Mouse (Mus musculus): ENCODE data around the gene Sdf2l1.

Sdf2l1 gene

DNA sequence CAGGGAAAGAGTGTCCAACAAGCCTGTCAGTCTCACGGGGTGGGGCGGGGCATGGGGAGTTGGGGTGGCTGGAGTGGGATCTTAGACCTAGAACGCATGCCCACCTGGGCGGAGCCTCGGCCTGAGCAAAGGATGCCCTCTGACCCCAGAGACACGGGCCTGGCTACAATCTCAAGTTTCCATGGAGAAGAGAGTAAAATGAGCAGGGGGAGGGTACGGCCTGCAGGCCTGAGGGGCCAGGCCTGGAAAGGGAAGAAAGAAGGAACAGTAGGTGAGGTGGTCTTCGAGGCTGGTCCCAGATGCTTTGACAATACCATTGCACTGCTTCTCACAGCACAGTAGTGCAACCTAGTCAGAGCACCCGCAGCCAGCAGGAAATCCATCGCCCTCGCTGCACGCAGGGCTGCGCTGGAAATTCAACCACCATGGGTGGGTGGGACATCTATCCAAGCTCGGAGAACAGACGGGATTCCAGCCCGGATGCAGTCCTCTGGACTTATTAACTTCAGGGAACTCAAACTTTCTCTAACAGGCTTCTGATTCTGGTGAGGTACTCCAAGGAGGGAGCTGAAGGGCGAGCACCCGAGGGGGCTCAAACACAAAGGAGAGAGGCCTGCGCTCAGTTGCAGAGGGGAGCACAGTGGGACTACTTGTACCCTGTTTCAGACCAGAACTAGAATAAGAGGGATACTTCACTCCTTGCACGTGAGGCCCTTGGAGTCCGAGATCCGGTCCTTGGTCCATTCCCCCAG, 7.9 kb downstream of the Sdf2l1 start:
- CTCF ChIA-PET = interaction anchor here (0.6 kb wide), 1 partner anchor 59 kb away, joined by 7 read pairs; no protein-coding TSS in a partner anchor

DNA sequence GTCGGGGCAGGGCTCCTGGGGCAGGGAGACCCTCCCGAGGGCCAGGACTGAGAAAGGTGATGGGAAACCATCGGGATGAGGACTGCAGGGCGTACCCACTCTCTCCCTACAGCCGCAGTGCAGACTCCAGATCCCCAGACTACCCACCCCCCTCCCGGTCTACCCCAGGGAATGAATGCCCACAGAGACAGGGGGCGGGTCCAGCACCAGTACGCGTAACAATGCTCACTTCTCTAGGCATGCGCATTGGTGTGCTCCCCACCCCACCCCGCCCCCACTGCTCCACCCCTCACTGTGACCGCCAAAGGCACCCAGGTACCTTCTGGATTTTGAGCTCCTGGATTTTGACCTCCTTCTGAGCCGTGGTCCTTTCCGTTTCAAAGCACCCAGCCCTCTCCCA, 10.6 kb downstream of the Sdf2l1 start:
- CTCF ChIA-PET = no interaction called here

DNA sequence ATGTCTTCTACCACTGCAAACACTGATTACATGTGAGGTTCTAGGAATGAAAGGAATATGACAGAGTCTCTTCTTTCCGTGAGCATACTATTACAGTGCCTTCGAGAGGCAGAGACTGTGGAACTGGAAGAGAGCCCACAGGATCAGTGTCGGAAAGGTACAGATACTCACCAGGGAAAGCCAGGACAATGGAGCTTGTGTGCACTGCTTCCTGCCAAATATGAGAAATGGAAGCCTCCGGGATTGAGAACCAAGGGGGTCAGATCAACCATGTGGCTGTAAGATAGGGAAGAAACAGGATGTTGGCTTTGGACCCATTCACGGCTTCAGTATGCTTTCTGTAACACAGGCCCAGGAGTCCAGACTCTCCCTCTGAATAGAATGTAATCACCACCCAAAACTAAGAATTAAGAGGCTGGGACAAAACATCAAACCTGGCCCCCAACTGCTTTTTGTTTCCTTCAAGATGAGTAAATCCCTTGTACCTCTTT, 14.8 kb downstream of the Sdf2l1 start:
- CTCF ChIA-PET = no interaction called here

DNA sequence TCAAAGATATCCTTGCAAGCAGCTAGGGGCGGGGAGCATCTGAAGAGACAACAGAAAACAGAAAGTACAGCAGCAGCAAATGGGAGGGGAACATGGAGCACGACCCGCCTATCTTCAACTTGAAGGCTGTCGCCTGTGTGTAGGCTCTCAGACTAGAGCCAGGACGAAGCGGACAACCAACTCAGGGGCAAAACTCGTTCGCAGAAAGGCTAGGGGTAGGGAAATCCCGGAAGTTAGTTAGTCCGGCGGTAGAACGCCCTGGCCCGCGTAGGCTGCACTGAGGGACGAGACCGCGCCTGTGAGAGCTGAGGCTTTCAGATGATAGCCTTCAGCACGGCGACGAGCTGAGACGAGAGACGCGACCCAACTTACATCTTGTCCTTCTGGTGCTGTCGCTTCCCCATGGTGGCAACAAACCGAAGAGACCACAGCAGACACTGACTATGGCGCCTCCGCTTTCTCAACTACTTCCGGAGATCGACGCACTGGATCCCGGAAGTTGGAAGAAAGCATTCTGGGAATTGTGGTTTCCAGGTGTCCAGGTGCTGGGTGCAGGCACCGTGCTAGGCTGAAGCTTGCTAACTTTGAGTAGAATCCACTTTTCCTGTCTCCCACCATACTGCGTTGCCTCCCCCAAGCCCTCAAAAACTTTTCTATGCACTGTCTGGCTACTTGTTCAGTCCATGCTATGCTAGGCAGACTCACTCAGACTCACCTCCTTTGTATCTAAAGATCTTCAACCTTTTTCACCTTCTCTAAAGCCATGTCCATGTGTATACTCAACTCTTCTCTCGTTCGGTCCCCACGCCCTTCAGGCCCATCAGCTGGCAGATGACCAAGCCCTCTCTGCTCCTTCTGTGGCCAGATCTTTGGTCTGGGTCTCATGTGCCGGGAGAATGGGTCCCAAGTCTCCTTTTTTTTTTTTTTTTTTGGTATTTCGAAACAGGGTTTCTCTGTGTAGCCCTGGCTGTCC, 21.1 kb downstream of the Sdf2l1 start, which contains the start of gene Ppil2:
Gene Ppil2, minus strand, starts transcription at position 487 of the 973 bp plus-strand sequence.
- CTCF ChIA-PET = interaction anchor here (0.6 kb wide), 1 partner anchor 21 kb away, joined by 3 read pairs; the partner anchor contains the start of gene Sdf2l1

DNA sequence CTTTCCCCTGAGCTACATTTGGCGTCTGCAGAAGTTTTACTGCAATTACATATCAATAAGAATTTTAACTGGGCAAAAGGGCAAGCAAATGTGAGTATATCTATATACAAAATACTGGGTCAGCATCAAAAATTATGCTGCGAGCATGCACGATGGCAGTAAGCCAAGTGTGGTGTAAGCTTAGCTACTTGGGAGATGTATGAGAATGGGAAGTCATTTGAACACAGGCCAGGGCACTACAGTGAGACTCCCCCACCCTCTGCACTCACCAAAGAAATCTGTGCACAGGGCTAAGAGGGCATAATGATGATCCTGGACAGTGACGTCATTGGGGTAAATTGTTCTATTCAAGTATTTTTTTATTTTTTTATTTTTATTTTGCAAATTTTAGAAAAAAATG, 27.6 kb downstream of the Sdf2l1 start:
- CTCF ChIA-PET = interaction anchor here (0.6 kb wide), 1 partner anchor 153 kb away, joined by 5 read pairs; no protein-coding TSS in a partner anchor

DNA sequence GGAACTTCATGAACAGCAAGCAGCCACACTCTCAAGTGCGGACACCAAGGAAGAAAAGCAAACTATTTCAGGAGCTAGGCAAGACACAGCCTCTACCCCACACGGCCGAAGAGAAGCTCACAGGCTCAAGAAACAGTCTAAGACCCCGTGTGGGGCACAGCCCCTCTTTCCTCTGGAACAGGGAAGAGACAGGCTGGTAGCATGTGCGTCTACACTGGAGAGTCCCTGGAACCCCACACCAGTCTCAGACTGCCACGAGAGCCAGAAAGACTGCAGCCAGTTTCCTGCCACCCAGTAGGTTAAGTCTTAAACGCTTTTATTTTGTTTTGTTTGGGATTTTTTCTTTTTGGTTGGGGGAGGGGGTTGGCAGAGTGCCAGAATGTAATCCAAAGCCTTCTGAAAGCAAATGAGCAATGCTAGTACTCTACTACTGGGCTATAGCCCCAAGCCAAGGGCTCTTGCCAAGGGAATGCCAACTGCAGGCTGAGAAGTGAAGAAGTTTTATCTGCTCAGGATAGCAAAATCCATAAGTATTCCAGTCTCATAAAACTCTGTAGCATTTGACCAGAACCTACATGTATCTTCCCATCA, 29.5 kb downstream of the Sdf2l1 start:
- CTCF ChIA-PET = no interaction called here

GRCm38 (mm10) chr16:17096938-17097337, 35.2 kb downstream of the Sdf2l1 start:
- CTCF ChIA-PET = no interaction called here

DNA sequence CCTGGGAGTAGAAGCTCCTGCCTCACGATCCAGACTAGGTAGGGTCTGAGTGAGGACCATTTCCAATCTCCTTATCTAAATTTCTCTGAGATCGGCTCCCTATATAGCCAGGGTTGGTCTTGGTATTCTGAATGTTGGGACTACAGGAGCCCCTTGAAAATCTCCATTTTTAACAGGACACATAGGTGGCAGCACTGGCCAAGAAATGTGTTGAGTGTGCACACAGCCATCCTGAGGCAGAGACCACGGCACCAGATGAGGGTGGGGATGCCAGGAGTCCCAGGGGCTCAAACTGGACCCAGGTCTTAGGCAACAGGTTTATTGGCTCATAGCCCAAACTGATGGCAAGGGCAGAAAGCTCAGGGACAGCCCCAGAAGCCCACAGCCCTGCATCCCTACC, 43.8 kb downstream of the Sdf2l1 start:
- CTCF ChIA-PET = interaction anchor here (0.5 kb wide), 1 partner anchor 22 kb away, joined by 7 read pairs; no protein-coding TSS in a partner anchor

DNA sequence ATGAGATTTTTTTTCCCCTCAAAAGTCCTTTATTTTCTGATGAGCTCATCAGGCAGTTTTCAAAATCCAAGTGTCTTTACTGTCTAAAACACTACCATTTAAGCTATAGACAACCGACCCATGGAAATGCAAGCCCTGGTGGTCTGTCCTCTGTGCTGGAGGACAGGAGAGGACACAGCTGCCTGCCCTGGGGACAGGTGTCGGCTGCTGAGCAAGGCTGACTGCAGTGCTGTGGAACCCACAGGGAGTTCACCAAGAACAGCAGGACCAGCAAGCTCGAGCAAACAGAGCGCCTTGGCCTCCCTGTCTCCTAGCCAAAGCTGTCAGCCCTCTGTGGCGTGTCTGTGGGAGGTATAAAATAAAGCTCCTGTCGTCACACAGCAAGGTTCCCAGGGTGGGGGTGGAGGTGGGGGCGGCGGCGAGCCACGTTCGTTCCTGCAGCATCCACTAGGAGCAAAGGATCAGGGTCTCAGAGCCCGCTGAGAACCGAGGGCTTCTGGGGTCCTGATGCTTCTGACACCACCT, 45.5 kb downstream of the Sdf2l1 start:
- CTCF ChIA-PET = interaction anchor here (0.6 kb wide), 1 partner anchor 87 kb away, joined by 3 read pairs; no protein-coding TSS in a partner anchor

DNA sequence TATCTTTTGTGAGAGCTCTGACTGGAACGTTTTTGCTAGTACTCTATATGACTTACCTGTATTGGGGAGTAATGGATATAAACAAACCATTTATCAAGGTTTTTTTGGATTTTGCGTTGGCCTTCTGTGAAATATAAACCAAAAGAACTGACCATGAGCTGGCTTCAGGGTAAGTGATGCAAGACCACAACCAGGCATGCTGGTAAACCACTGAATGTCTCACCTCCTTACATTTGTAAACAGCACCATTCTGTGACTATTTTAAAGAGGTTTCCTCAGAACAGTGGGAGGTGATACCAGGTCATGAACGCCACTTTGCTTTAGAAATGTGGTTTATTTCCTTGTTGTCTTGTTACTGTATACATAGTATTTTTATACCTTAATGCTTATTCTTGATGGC, 45.9 kb downstream of the Sdf2l1 start:
- CTCF ChIA-PET = interaction anchor here (0.6 kb wide), 1 partner anchor 88 kb away, joined by 3 read pairs; no protein-coding TSS in a partner anchor

DNA sequence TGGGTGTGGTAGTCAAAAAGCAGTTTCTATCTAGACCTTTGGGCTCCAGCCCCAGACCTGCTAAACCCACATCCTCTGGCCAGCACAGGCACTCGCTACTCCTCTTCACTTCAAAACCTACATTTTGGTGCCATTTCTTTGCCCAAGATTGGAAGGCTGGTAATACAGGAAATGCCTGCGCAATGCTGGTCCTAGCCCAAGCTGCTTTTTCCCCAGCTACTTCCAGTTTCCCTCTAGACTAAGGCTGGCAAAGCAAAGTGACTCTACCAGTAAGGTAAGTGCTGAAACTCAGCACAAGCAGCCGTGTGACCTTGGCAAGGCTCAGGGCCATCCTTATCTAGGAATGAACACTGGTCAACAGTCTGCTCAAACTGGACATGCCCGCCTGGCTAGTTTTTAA, 46.5 kb downstream of the Sdf2l1 start:
- CTCF ChIA-PET = interaction anchor here (0.6 kb wide), 1 partner anchor 50 kb away, joined by 5 read pairs; no protein-coding TSS in a partner anchor

DNA sequence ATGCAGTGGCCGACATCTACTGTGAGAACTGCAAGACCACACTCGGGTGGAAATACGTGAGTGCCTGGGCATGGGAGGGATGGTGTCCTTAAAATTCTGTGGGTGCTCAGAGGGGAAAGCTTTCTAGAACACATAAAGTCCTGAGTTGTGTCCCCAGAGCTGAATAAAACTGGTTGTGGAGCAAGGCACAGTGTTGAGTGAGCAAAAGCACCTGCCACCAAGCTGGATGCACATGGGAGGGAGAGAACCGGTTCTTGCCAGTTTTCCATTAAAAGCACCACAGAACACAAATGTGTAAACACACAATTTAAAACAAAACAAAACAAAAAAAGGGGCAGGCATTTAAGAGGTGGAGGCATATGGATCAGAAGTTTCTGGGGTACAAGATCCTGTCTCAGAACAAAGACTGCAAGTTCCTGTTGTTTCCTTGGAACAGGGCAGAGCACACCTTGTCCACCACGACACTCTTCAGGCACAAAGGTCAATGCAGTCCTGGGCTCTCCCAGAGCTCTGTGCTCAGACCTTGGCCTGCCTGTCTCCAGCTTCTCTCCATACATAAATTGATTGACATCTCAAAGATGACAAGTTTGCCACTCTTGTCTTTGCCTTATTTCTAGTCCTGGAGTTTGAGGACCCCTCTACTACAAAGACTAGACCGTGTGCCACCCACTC, 49.9 kb downstream of the Sdf2l1 start:
- CTCF ChIA-PET = no interaction called here

All from spleen, embryonic (tissue).